Mouse (Mus musculus) embryonic facial prominence, embryonic 15.5 days (tissue): ENCODE measurements around the gene Adgrl4. TPM values are rescaled to one million over a fixed set of nuclear protein-coding genes. Genes with fewer than 3 reads are reported as not detected.

ENCODE experiments used
- ATAC-seq: fragments of 200-750 bp; cut with Nextera tagmentation; 2 replicates; pipeline ENCODE4 v1.8.0; 2017; ENCODE audit warnings: low read depth, moderate TSS enrichment; ENCODE audit not compliant: insufficient number of reproducible peaks, low FRiP score, low TSS enrichment
- H3K27ac ChIP-seq: fragments of 300-500 bp; sonication (generic); replicated peaks from 2 replicates; pipeline ENCODE4 v1.5.1; 2015; ENCODE audit warnings: mild to moderate bottlenecking, inconsistent platforms
- H3K27me3 ChIP-seq: fragments of 300-500 bp; sonication (generic); 2 replicates; pipeline ENCODE4 v1.6.1; 2015; ENCODE audit warnings: inconsistent platforms
- H3K36me3 ChIP-seq: fragments of 300-500 bp; sonication (generic); 2 replicates; pipeline ENCODE4 v1.6.1; 2015; ENCODE audit warnings: mild to moderate bottlenecking, inconsistent platforms
- H3K4me1 ChIP-seq: fragments of 300-500 bp; sonication (generic); 2 replicates; pipeline ENCODE4 v1.6.1; 2015; ENCODE audit warnings: inconsistent platforms
- H3K4me2 ChIP-seq: fragments of 300-500 bp; sonication (generic); replicated peaks from 2 replicates; pipeline ENCODE4 v1.6.1; 2015; ENCODE audit warnings: mild to moderate bottlenecking, inconsistent platforms
- H3K4me3 ChIP-seq: fragments of 300-500 bp; sonication (generic); replicated peaks from 2 replicates; pipeline ENCODE4 v1.5.1; 2015; ENCODE audit warnings: mild to moderate bottlenecking, inconsistent platforms
- H3K9ac ChIP-seq: fragments of 300-500 bp; sonication (generic); 2 replicates; pipeline ENCODE4 v1.6.1; 2015; ENCODE audit warnings: inconsistent platforms
- H3K9me3 ChIP-seq: fragments of 300-500 bp; sonication (generic); replicated peaks from 2 replicates; pipeline ENCODE4 v1.6.1; 2016; ENCODE audit warnings: inconsistent platforms
- WGBS: fragments of 180-500 bp; shearing (Covaris S2); methylation state at CpG from one replicate; pipeline ENCODE4 v1.1.7; 2015; 5-methylcytosine and 5-hydroxymethylcytosine counted together
- polyA plus RNA-seq: library from polyadenylated mRNA; unstranded; fragments of >200 nt; fragmentation: Nextera tagmentation; extraction: Ambion mirVana; gene quantifications from 2 replicates; pipeline ENCODE4 v1.2.1, GENCODE M21; 2015

Adgrl4 gene
- polyA plus RNA-seq, 1 experiment from 2014 or later: 8.1 TPM

- WGBS: 66% methylated on average over 2 of the region's 2 CpGs
These were observed 6.2 kb upstream of the Adgrl4 start for GRCm38 (mm10) chr3:151431507-151431906.

GRCm38 (mm10) chr3:151438364-151438763 lies 677 bp downstream of the Adgrl4 start:
- Histone ChIP-seq H3K27me3 (no peaks in the 10 kb centered on the region), H3K4me2 (peak overlapping the region; percentile 50; the same call in 1 of the 2 replicates), H3K27ac (no peak overlapping the region), H3K9me3 (no peaks in the 10 kb centered on the region), H3K36me3 (no peaks in the 10 kb centered on the region), H3K4me3 (no peak overlapping the region), H3K4me1 (peaks cover 7% of the 10 kb centered on the region; the same call in 1 of the 2 replicates), H3K9ac (no peak overlapping the region)
- ATAC-seq: no peak
- 76% methylated on average over 5 of the region's 5 CpGs for WGBS

More at GRCm38 (mm10) chr3:151431507-151431906, 6.2 kb upstream of the Adgrl4 start:
- no peak overlapping the region for H3K27ac ChIP-seq
- no peak overlapping the region for H3K9ac ChIP-seq
- no peaks in the 10 kb centered on the region for H3K27me3 ChIP-seq
- no peaks in the 10 kb centered on the region for H3K9me3 ChIP-seq
- H3K4me1 ChIP-seq: no peaks in the 10 kb centered on the region
- H3K4me2 ChIP-seq: no peak overlapping the region
- no peak overlapping the region for H3K4me3 ChIP-seq
- H3K36me3 ChIP-seq: no peaks in the 10 kb centered on the region
- ATAC-seq: no peak

GRCm38 (mm10) chr3:151439976-151440375 lies 2.3 kb downstream of the Adgrl4 start:
- H3K4me1 ChIP-seq: peaks cover 7% of the 10 kb centered on the region; the same call in 1 of the 2 replicates
- H3K36me3 ChIP-seq: no peaks in the 10 kb centered on the region

GRCm38 (mm10) chr3:151442026-151442425 lies 4.3 kb downstream of the Adgrl4 start:
- Histone ChIP-seq H3K27ac (no peak overlapping the region), H3K4me3 (no peak overlapping the region), H3K4me2 (no peak overlapping the region), H3K4me1 (peaks cover 7% of the 10 kb centered on the region; the same call in 1 of the 2 replicates), H3K9me3 (no peaks in the 10 kb centered on the region), H3K36me3 (no peaks in the 10 kb centered on the region), H3K9ac (no peak overlapping the region), H3K27me3 (no peaks in the 10 kb centered on the region)
- no peak for ATAC-seq
- WGBS: 82% methylated on average over 2 of the region's 2 CpGs

More at GRCm38 (mm10) chr3:151439976-151440375, 2.3 kb downstream of the Adgrl4 start:
- H3K9me3 ChIP-seq: no peaks in the 10 kb centered on the region
- H3K27me3 ChIP-seq: no peaks in the 10 kb centered on the region
- ATAC-seq: no peak
- 58% methylated on average over 2 of the region's 2 CpGs for WGBS
- no peak overlapping the region for H3K4me2 ChIP-seq
- H3K9ac ChIP-seq: no peak overlapping the region
- no peak overlapping the region for H3K4me3 ChIP-seq
- H3K27ac ChIP-seq: no peak overlapping the region

- 78% methylated on average over 5 of the region's 5 CpGs for WGBS
- no peak for ATAC-seq
- Histone ChIP-seq H3K4me3 (no peak overlapping the region), H3K9ac (no peak overlapping the region), H3K27ac (no peak overlapping the region), H3K36me3 (no peaks in the 10 kb centered on the region), H3K9me3 (no peaks in the 10 kb centered on the region), H3K4me2 (no peak overlapping the region), H3K4me1 (no peaks in the 10 kb centered on the region), H3K27me3 (no peaks in the 10 kb centered on the region)
These were observed 5.8 kb downstream of the Adgrl4 start for GRCm38 (mm10) chr3:151443486-151443885.

- Histone ChIP-seq H3K36me3 (no peaks in the 10 kb centered on the region), H3K4me2 (no peak overlapping the region), H3K4me1 (no peaks in the 10 kb centered on the region), H3K4me3 (no peak overlapping the region), H3K27me3 (no peaks in the 10 kb centered on the region), H3K9ac (no peak overlapping the region), H3K9me3 (no peaks in the 10 kb centered on the region), H3K27ac (no peak overlapping the region)
- 70% methylated on average over 4 of the region's 4 CpGs for WGBS
- no peak for ATAC-seq
These were observed 6.6 kb downstream of the Adgrl4 start for GRCm38 (mm10) chr3:151444284-151444683.

- Histone ChIP-seq H3K27ac (no peak overlapping the region), H3K4me1 (no peaks in the 10 kb centered on the region), H3K9ac (no peak overlapping the region), H3K36me3 (no peaks in the 10 kb centered on the region), H3K4me3 (no peak overlapping the region), H3K9me3 (no peaks in the 10 kb centered on the region), H3K27me3 (no peaks in the 10 kb centered on the region), H3K4me2 (no peak overlapping the region)
- ATAC-seq: no peak
- WGBS: 58% methylated on average over 2 of the region's 2 CpGs
These were observed 8.2 kb downstream of the Adgrl4 start for GRCm38 (mm10) chr3:151445936-151446335.

GRCm38 (mm10) chr3:151454985-151455701 lies 17.5 kb downstream of the Adgrl4 start:
- H3K9me3 ChIP-seq: no peaks in the 10 kb centered on the region
- H3K9ac ChIP-seq: no peak overlapping the region
- H3K36me3 ChIP-seq: no peaks in the 10 kb centered on the region
- H3K4me2 ChIP-seq: no peak overlapping the region
- no peaks in the 10 kb centered on the region for H3K27me3 ChIP-seq
- no peak for ATAC-seq
- 56% methylated on average over 6 of the region's 6 CpGs for WGBS
- H3K27ac ChIP-seq: no peak overlapping the region
- H3K4me1 ChIP-seq: no peaks in the 10 kb centered on the region
- no peak overlapping the region for H3K4me3 ChIP-seq

- Histone ChIP-seq H3K36me3 (no peaks in the 10 kb centered on the region), H3K27me3 (no peaks in the 10 kb centered on the region), H3K4me3 (no peak overlapping the region), H3K27ac (no peak overlapping the region), H3K4me2 (no peak overlapping the region), H3K9me3 (no peaks in the 10 kb centered on the region), H3K9ac (no peak overlapping the region), H3K4me1 (no peaks in the 10 kb centered on the region)
- ATAC-seq: no peak
- 49% methylated on average over 3 of the region's 3 CpGs for WGBS
These were observed 21.9 kb downstream of the Adgrl4 start for GRCm38 (mm10) chr3:151459430-151460190.

GRCm38 (mm10) chr3:151465215-151465614 lies 27.5 kb downstream of the Adgrl4 start:
- Histone ChIP-seq H3K4me3 (no peak overlapping the region), H3K27ac (no peak overlapping the region), H3K9me3 (no peaks in the 10 kb centered on the region), H3K4me1 (no peaks in the 10 kb centered on the region), H3K27me3 (no peaks in the 10 kb centered on the region), H3K36me3 (no peaks in the 10 kb centered on the region), H3K4me2 (no peak overlapping the region), H3K9ac (no peak overlapping the region)
- ATAC-seq: no peak
- WGBS: 65% methylated on average over 4 of the region's 4 CpGs

GRCm38 (mm10) chr3:151488853-151489252 lies 51.2 kb downstream of the Adgrl4 start:
- H3K4me2 ChIP-seq: no peak overlapping the region
- H3K9ac ChIP-seq: no peak overlapping the region
- no peak overlapping the region for H3K4me3 ChIP-seq
- H3K36me3 ChIP-seq: no peaks in the 10 kb centered on the region
- no peak for ATAC-seq
- H3K27ac ChIP-seq: no peak overlapping the region
- WGBS: 90% methylated on average over 4 of the region's 4 CpGs
- H3K27me3 ChIP-seq: no peaks in the 10 kb centered on the region
- no peaks in the 10 kb centered on the region for H3K4me1 ChIP-seq
- no peaks in the 10 kb centered on the region for H3K9me3 ChIP-seq
